Mouse (Mus musculus) embryonic stem cell, embryonic (primary cell): ENCODE results near the gene Slc25a29.
"Not testable (repeated sequence)": the region's sequence is repeated elsewhere in the genome, so short reads cannot be mapped to it uniquely, and the experiment has no call there.

Source experiments
- CTCF ChIA-PET, 4 experiments: fragments of 300-600 bp in 2 of 4; fragments of 350-600 bp in 2 of 4; sonication (Branson Sonifier 250); formaldehyde crosslinking; loops; one replicate each; lab custom pipeline; 2022; ENCODE audit warnings: inconsistent platforms in 2 of 4; lab: Charles Lee
- POLR2A ChIA-PET, 4 experiments: fragments of 300-600 bp in 2 of 4; fragments of 350-600 bp in 2 of 4; sonication (Branson Sonifier 250); formaldehyde crosslinking; loops; one replicate each; lab custom pipeline; 2022; ENCODE audit warnings: antibody characterized with exemption in 4 of 4, inconsistent platforms in 1 of 4; lab: Charles Lee

Gene Slc25a29

GRCm38 (mm10) chr12:108848033-108848432 is 12.3 kb upstream of the Slc25a29 start:
- CTCF ChIA-PET, result not testable (repeated sequence)
- POLR2A ChIA-PET, result interaction anchor here in 1 of 4 experiments (0.7 kb wide), 1 partner anchor 154 kb away, joined by 3 read pairs; no protein-coding TSS in a partner anchor

GRCm38 (mm10) chr12:108842663-108843062 is 7.0 kb upstream of the Slc25a29 start:
- CTCF ChIA-PET, result no interaction called here
- POLR2A ChIA-PET, result interaction anchor here in 2 of 4 experiments (0.6 to 5.9 kb wide), 3 partner anchors 15 to 294 kb away, joined by 6 to 32 read pairs (median 6); no protein-coding TSS in a partner anchor

- CTCF ChIA-PET, result no interaction called here
Observed at GRCm38 (mm10) chr12:108841181-108841580, 5.5 kb upstream of the Slc25a29 start.

GRCm38 (mm10) chr12:108836722-108837121 is 1.0 kb upstream of the Slc25a29 start:
- ChIA-PET CTCF (interaction anchor here (0.6 to 1.8 kb wide), 5 partner anchors 8 to 232 kb away, joined by 3 to 7 read pairs (median 3); no protein-coding TSS in a partner anchor), POLR2A (interaction anchor here in 2 of 4 experiments (0.6 to 3.0 kb wide), 16 partner anchors 8 to 1719 kb away, joined by 3 to 17 read pairs (median 4); partner anchors contain the start of genes Wars (in 1 of the 2), Wdr25 (in 1 of the 2) and Yy1 (in 1 of the 2))

More at GRCm38 (mm10) chr12:108841181-108841580, 5.5 kb upstream of the Slc25a29 start:
- POLR2A ChIA-PET, result interaction anchor here in 1 of 4 experiments (0.9 to 5.9 kb wide), 5 partner anchors 13 to 71 kb away, joined by 3 to 32 read pairs (median 3); no protein-coding TSS in a partner anchor

- ChIA-PET POLR2A (interaction anchor here in 2 of 4 experiments (0.8 to 3.0 kb wide), 13 partner anchors 9 to 281 kb away, joined by 3 to 17 read pairs (median 5); partner anchors contain the start of genes Evl (in 1 of the 2), Wars (in 1 of the 2) and Wdr25 (in 1 of the 2)), CTCF (interaction anchor here in 3 of 4 experiments (0.6 to 1.8 kb wide), 4 partner anchors 60 to 671 kb away, joined by 3 to 9 read pairs (median 4); no protein-coding TSS in a partner anchor)
Observed at GRCm38 (mm10) chr12:108835208-108835839, 359 bp downstream of the Slc25a29 start.

- CTCF ChIA-PET, result interaction anchor here in 2 of 4 experiments (1.2 to 1.8 kb wide), 2 partner anchors 61 to 129 kb away, joined by 4 read pairs; no protein-coding TSS in a partner anchor
Observed at GRCm38 (mm10) chr12:108834786-108835185, 897 bp downstream of the Slc25a29 start.

GRCm38 (mm10) chr12:108834337-108834736 is 1.3 kb downstream of the Slc25a29 start:
- POLR2A ChIA-PET, result interaction anchor here in 1 of 4 experiments (2.2 to 3.0 kb wide), 2 partner anchors 14 to 21 kb away, joined by 6 to 17 read pairs; no protein-coding TSS in a partner anchor

More at GRCm38 (mm10) chr12:108834786-108835185, 897 bp downstream of the Slc25a29 start:
- POLR2A ChIA-PET, result interaction anchor here in 2 of 4 experiments (0.8 to 3.0 kb wide), 6 partner anchors 14 to 281 kb away, joined by 4 to 17 read pairs (median 7); partner anchors contain the start of genes Evl (in 1 of the 2), Wars (in 1 of the 2) and Wdr25 (in 1 of the 2)

GRCm38 (mm10) chr12:108833408-108833807 is 2.3 kb downstream of the Slc25a29 start:
- POLR2A ChIA-PET, result interaction anchor here in 1 of 4 experiments (0.6 to 8.7 kb wide), 5 partner anchors 15 to 41 kb away, joined by 3 to 41 read pairs (median 5); partner anchors contain the start of gene Yy1
- CTCF ChIA-PET, result no interaction called here

More at GRCm38 (mm10) chr12:108834337-108834736, 1.3 kb downstream of the Slc25a29 start:
- CTCF ChIA-PET, result interaction anchor here in 1 of 4 experiments (1.2 kb wide), 1 partner anchor 61 kb away, joined by 4 read pairs; no protein-coding TSS in a partner anchor

- CTCF ChIA-PET, result no interaction called here
Observed at GRCm38 (mm10) chr12:108832851-108833250, 2.8 kb downstream of the Slc25a29 start.

GRCm38 (mm10) chr12:108831966-108832643 is 3.6 kb downstream of the Slc25a29 start:
- CTCF ChIA-PET, result interaction anchor here in 1 of 4 experiments (0.6 kb wide), 1 partner anchor 1167 kb away, joined by 3 read pairs; no protein-coding TSS in a partner anchor
- POLR2A ChIA-PET, result interaction anchor here in 2 of 4 experiments (0.7 to 8.7 kb wide), 6 partner anchors 12 to 40 kb away, joined by 3 to 41 read pairs (median 6); partner anchors contain the start of gene Yy1 (in 1 of the 2)

More at GRCm38 (mm10) chr12:108832851-108833250, 2.8 kb downstream of the Slc25a29 start:
- POLR2A ChIA-PET, result interaction anchor here in 2 of 4 experiments (0.7 to 8.7 kb wide), 7 partner anchors 13 to 41 kb away, joined by 3 to 41 read pairs (median 5); partner anchors contain the start of gene Yy1 (in 1 of the 2)

GRCm38 (mm10) chr12:108830358-108830757 is 5.3 kb downstream of the Slc25a29 start:
- ChIA-PET POLR2A (interaction anchor here in 1 of 4 experiments (0.9 to 8.7 kb wide), 6 partner anchors 9 to 64 kb away, joined by 3 to 41 read pairs (median 5); partner anchors contain the start of gene Yy1), CTCF (interaction anchor here in 2 of 4 experiments (0.5 to 1.1 kb wide), 3 partner anchors 11 to 302 kb away, joined by 3 to 4 read pairs (median 4); no protein-coding TSS in a partner anchor)

GRCm38 (mm10) chr12:108829636-108830035 is 6.0 kb downstream of the Slc25a29 start:
- ChIA-PET CTCF (interaction anchor here in 1 of 4 experiments (1.0 kb wide), 1 partner anchor 15 kb away, joined by 3 read pairs; no protein-coding TSS in a partner anchor), POLR2A (interaction anchor here in 1 of 4 experiments (1.4 to 8.7 kb wide), 3 partner anchors 11 to 65 kb away, joined by 5 to 41 read pairs (median 5); no protein-coding TSS in a partner anchor)

- CTCF ChIA-PET, result interaction anchor here in 3 of 4 experiments (0.6 to 1.5 kb wide), 9 partner anchors 8 to 673 kb away, joined by 3 to 4 read pairs (median 3); no protein-coding TSS in a partner anchor
- POLR2A ChIA-PET, result interaction anchor here in 2 of 4 experiments (0.7 to 8.7 kb wide), 11 partner anchors 9 to 70 kb away, joined by 3 to 41 read pairs (median 4); partner anchors contain the start of gene Yy1 (in 1 of the 2)
Observed at GRCm38 (mm10) chr12:108827641-108828040, 8.0 kb downstream of the Slc25a29 start.

- CTCF ChIA-PET, result interaction anchor here in 2 of 4 experiments (0.6 to 1.5 kb wide), 5 partner anchors 20 to 674 kb away, joined by 3 to 4 read pairs (median 3); no protein-coding TSS in a partner anchor
- POLR2A ChIA-PET, result interaction anchor here in 2 of 4 experiments (0.7 to 8.7 kb wide), 12 partner anchors 8 to 35 kb away, joined by 3 to 41 read pairs (median 4); partner anchors contain the start of genes Slc25a29 (in 1 of the 2), Slc25a47 (in 1 of the 2) and Yy1 (in 1 of the 2)
Observed at GRCm38 (mm10) chr12:108826958-108827535, 8.6 kb downstream of the Slc25a29 start.

GRCm38 (mm10) chr12:108826282-108826957 is 9.3 kb downstream of the Slc25a29 start:
- CTCF ChIA-PET, result interaction anchor here in 3 of 4 experiments (0.5 to 1.0 kb wide), 3 partner anchors 20 to 219 kb away, joined by 3 to 14 read pairs (median 3); no protein-coding TSS in a partner anchor
- POLR2A ChIA-PET, result interaction anchor here in 2 of 4 experiments (0.8 to 8.7 kb wide), 10 partner anchors 8 to 35 kb away, joined by 3 to 41 read pairs (median 4); partner anchors contain the start of genes Slc25a29 (in 1 of the 2), Slc25a47 (in 1 of the 2) and Yy1 (in 1 of the 2)
